Mouse (Mus musculus): ENCODE data around the gene Crebl2. TPM values are rescaled to one million over a fixed set of nuclear protein-coding genes. Genes with fewer than 3 reads are reported as not detected.

Crebl2 gene
- total and polyA plus RNA-seq, 3 experiments, result 1.5 to 3.7 TPM; not detected in 1

DNA sequence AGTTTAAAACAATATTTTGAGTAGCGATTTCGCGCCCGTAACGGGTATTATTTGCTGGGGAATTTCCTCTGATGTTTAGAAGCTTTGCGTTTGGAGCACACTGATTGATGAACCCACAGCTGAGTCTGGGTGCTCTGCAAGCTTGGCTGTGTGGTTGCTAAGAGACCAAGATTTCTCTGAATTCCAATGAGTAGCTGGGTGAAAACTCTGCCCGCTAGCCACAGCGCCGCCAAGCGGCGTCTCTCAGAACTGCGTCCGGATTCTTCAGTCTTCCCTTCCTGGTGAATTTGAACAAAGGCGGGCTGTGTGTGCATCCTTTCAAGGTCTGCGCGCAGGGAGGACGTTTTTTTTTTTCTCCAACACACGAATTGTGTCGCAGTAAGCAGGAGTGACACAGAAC is 33.2 kb downstream of the Crebl2 start:
- H3K27me3 ChIP-seq (ENCODE audit: control insufficient read depth in 1 of 2, insufficient read depth in 2 of 2, low read length in 2 of 2), result no peaks in the 10 kb centered on the region
- no peaks in the 10 kb centered on the region for H3K79me2 ChIP-seq (ENCODE audit: control insufficient read depth, insufficient read depth, low read length, poor library complexity)
- no peak overlapping the region for H3K9ac ChIP-seq (ENCODE audit: control insufficient read depth, low read depth, low read length, poor library complexity, severe bottlenecking)
- no peak overlapping the region for H3K27ac ChIP-seq (ENCODE audit: control insufficient read depth, low read depth, low read length)
- H3K4me1 ChIP-seq (ENCODE audit: control insufficient read depth in 1 of 2, insufficient read depth in 2 of 2, low read length in 2 of 2), result no peaks in the 10 kb centered on the region
- H3K4me3 ChIP-seq (ENCODE audit: control insufficient read depth in 1 of 2, insufficient read depth in 1 of 2, low read depth in 2 of 2, low read length in 2 of 2), result no peak overlapping the region
- H3K36me3 ChIP-seq (ENCODE audit: control insufficient read depth in 1 of 2, insufficient read depth in 2 of 2, low read length in 2 of 2), result no peaks in the 10 kb centered on the region
- DNase-seq (ENCODE audit: low read depth, low spot score), result peak; percentile 79
- H3K9me3 ChIP-seq (replicated peaks; ENCODE audit: insufficient read depth, low read length), result no peaks in the 10 kb centered on the region
- no peak for TF ChIP-seq ZMIZ1 (IDR thresholded peaks at IDR 0.05; ENCODE audit: low read depth, low read length)
- TF ChIP-seq GABPA (IDR thresholded peaks at IDR 0.05; ENCODE audit: low read depth, low read length), result no peak
- no peak for TF ChIP-seq E2F4 (IDR thresholded peaks at IDR 0.05; ENCODE audit: borderline replicate concordance, low read depth, low read length)
- TF ChIP-seq ZKSCAN1 (IDR thresholded peaks at IDR 0.05; ENCODE audit: low read depth, low read length), result no peak
- TF ChIP-seq NELFE (IDR thresholded peaks at IDR 0.05; ENCODE audit: low read depth, low read length), result no peak
- TF ChIP-seq MYB (IDR thresholded peaks at IDR 0.05; ENCODE audit: low read depth, low read length), result no peak
- no peak for TF ChIP-seq MAZ (IDR thresholded peaks at IDR 0.05; ENCODE audit: low read depth, low read length)
- no peak for TF ChIP-seq TBP (IDR thresholded peaks at IDR 0.05; ENCODE audit: low read depth, low read length)
- peak; percentile 81 for TF ChIP-seq RAD21 (IDR thresholded peaks at IDR 0.05; ENCODE audit: low read depth, low read length)
- TF ChIP-seq HCFC1 (IDR thresholded peaks at IDR 0.05; ENCODE audit: low read depth, low read length), result 0 out of 2 replicates have a peak, but pooled peaks have one; percentile 15
- TF ChIP-seq CHD1 (IDR thresholded peaks at IDR 0.05; ENCODE audit: low read depth, low read length), result no peak
- no peak for TF ChIP-seq POLR2AphosphoS2 (IDR thresholded peaks at IDR 0.05; ENCODE audit: low read length)
- TF ChIP-seq GATA1 (IDR thresholded peaks at IDR 0.05; ENCODE audit: low read depth, low read length), result no peak
- TF ChIP-seq POLR2A (IDR thresholded peaks at IDR 0.05; ENCODE audit: control insufficient read depth in 1 of 2, insufficient read depth in 1 of 2, low read depth in 1 of 2, low read length in 2 of 2, poor library complexity in 1 of 2), result no peak
- peak; percentile 83 for TF ChIP-seq SMC3 (IDR thresholded peaks at IDR 0.05; ENCODE audit: low read depth, low read length)
- TF ChIP-seq TCF12 (IDR thresholded peaks at IDR 0.05; ENCODE audit: low read depth, low read length), result no peak
- TF ChIP-seq ETS1 (IDR thresholded peaks at IDR 0.05; ENCODE audit: low read depth, low read length), result no peak
- peak; percentile 73 for TF ChIP-seq SIN3A (IDR thresholded peaks at IDR 0.05; ENCODE audit: low read length)
- peak; percentile 77 for TF ChIP-seq ZC3H11A (IDR thresholded peaks at IDR 0.05; ENCODE audit: low read depth, low read length)
- no peak for TF ChIP-seq USF2 (IDR thresholded peaks at IDR 0.05; ENCODE audit: borderline replicate concordance in 1 of 2, insufficient read depth in 1 of 2, low read depth in 1 of 2, low read length in 2 of 2)
- no peak for TF ChIP-seq ZNF384 (IDR thresholded peaks at IDR 0.05; ENCODE audit: low read depth, low read length)
- TF ChIP-seq NRF1 (IDR thresholded peaks at IDR 0.05; ENCODE audit: insufficient read depth, low read depth, low read length, poor library complexity, severe bottlenecking), result no peak
- TF ChIP-seq JUND (IDR thresholded peaks at IDR 0.05; ENCODE audit: low read depth, low read length), result peak; percentile 62; the same call in 1 of the 2 replicates
- TF ChIP-seq POLR2AphosphoS5 (IDR thresholded peaks at IDR 0.05; ENCODE audit: borderline replicate concordance, low read depth, low read length), result no peak
- TF ChIP-seq MAX (IDR thresholded peaks at IDR 0.05; ENCODE audit: low read length), result no peak
- 0 out of 2 replicates have a peak, but pooled peaks have one; percentile 32 for TF ChIP-seq MYC (IDR thresholded peaks at IDR 0.05; ENCODE audit: low read depth, low read length)
- no peak for TF ChIP-seq RCOR1 (IDR thresholded peaks at IDR 0.05; ENCODE audit: low read depth, low read length)
- TF ChIP-seq EP300 (IDR thresholded peaks at IDR 0.05; ENCODE audit: low read depth in 1 of 2, low read length in 2 of 2), result no peak
- TF ChIP-seq BHLHE40 (IDR thresholded peaks at IDR 0.05; ENCODE audit: borderline replicate concordance, low read depth, low read length), result 0 out of 2 replicates have a peak, but pooled peaks have one; percentile 41
- peak; percentile 94 to 98 (median 97) for TF ChIP-seq CTCF (IDR thresholded peaks at IDR 0.05 in 2 of 3, conservative IDR thresholded peaks at IDR 0.05 in 1 of 3; ENCODE audit: control insufficient read depth in 1 of 3, insufficient read depth in 1 of 3, low read depth in 2 of 3, low read length in 3 of 3, poor library complexity in 1 of 3, severe bottlenecking in 1 of 3)
- TF ChIP-seq CHD2 (IDR thresholded peaks at IDR 0.05; ENCODE audit: low read length), result no peak
- no peak for TF ChIP-seq MAFK (IDR thresholded peaks at IDR 0.05; ENCODE audit: borderline replicate concordance, low read depth, low read length)
- TF ChIP-seq TAL1 (IDR thresholded peaks at IDR 0.05; ENCODE audit: low read length), result no peak
- no peak for TF ChIP-seq UBTF (IDR thresholded peaks at IDR 0.05; ENCODE audit: borderline replicate concordance, insufficient read depth, low read depth, low read length)
- no peak for TF ChIP-seq KAT2A (conservative IDR thresholded peaks at IDR 0.05; ENCODE audit: low read depth, low read length)
- TF ChIP-seq USF1 (IDR thresholded peaks at IDR 0.05; ENCODE audit: low read depth, low read length), result no peak
- TF ChIP-seq ELF1 (IDR thresholded peaks at IDR 0.05; ENCODE audit: low read depth, low read length), result no peak
- TF ChIP-seq MXI1 (IDR thresholded peaks at IDR 0.05; ENCODE audit: low read depth, low read length), result no peak
